Mouse (Mus musculus) intestine, embryonic 16.5 days (tissue): ENCODE measurements around the gene Nlgn3. TPM values are rescaled to one million over a fixed set of nuclear protein-coding genes. Genes with fewer than 3 reads are reported as not detected.

Experiments used
- ATAC-seq: fragments of 200-750 bp; cut with Nextera tagmentation; 2 replicates; pipeline ENCODE4 v1.8.0; 2017; ENCODE audit warnings: moderate TSS enrichment, moderate library complexity
- H3K27ac ChIP-seq: fragments of 300-500 bp; sonication (generic); 2 replicates; pipeline ENCODE4 v1.5.1; 2014; ENCODE audit warnings: mild to moderate bottlenecking, low read length
- H3K27me3 ChIP-seq: fragments of 300-500 bp; sonication (generic); replicated peaks from 2 replicates; pipeline ENCODE4 v1.6.1; 2014; ENCODE audit warnings: low read length, control low read depth, mixed read lengths; ENCODE audit not compliant: control insufficient read depth, insufficient read depth
- H3K36me3 ChIP-seq: fragments of 300-500 bp; sonication (generic); 2 replicates; pipeline ENCODE4 v1.6.1; 2014; ENCODE audit warnings: low read length, control low read depth; ENCODE audit not compliant: control insufficient read depth, insufficient read depth
- H3K4me1 ChIP-seq: fragments of 300-500 bp; sonication (generic); 2 replicates; pipeline ENCODE4 v1.6.1; 2014; ENCODE audit warnings: low read length, control low read depth, mixed read lengths; ENCODE audit not compliant: control insufficient read depth, insufficient read depth
- H3K4me2 ChIP-seq: fragments of 300-500 bp; sonication (generic); 2 replicates; pipeline ENCODE4 v1.6.1; 2014; ENCODE audit warnings: low read depth, low read length, control low read depth
- H3K4me3 ChIP-seq: fragments of 300-500 bp; sonication (generic); 2 replicates; pipeline ENCODE4 v1.5.1; 2014; ENCODE audit warnings: mild to moderate bottlenecking, low read length
- H3K9ac ChIP-seq: fragments of 300-500 bp; sonication (generic); 2 replicates; pipeline ENCODE4 v1.6.1; 2014; ENCODE audit warnings: low read depth, low read length
- H3K9me3 ChIP-seq: fragments of 300-500 bp; sonication (generic); 2 replicates; pipeline ENCODE4 v1.6.1; 2016; ENCODE audit warnings: low read length, control low read depth; ENCODE audit not compliant: control insufficient read depth
- WGBS: fragments of 180-500 bp; shearing (Covaris S2); extraction: QIAGEN DNeasy Blood & Tissue Kit; methylation state at CpG from one replicate; pipeline ENCODE4 v1.1.7; 2014; 5-methylcytosine and 5-hydroxymethylcytosine counted together
- polyA plus RNA-seq: library from polyadenylated mRNA; unstranded; fragments of >200 nt; fragmentation: Nextera tagmentation; extraction: Ambion mirVana; gene quantifications from 2 replicates; pipeline ENCODE4 v1.2.1, GENCODE M21; 2015

Gene Nlgn3
- 3.6 and 4.1 TPM in 2 replicates for polyA plus RNA-seq

DNA sequence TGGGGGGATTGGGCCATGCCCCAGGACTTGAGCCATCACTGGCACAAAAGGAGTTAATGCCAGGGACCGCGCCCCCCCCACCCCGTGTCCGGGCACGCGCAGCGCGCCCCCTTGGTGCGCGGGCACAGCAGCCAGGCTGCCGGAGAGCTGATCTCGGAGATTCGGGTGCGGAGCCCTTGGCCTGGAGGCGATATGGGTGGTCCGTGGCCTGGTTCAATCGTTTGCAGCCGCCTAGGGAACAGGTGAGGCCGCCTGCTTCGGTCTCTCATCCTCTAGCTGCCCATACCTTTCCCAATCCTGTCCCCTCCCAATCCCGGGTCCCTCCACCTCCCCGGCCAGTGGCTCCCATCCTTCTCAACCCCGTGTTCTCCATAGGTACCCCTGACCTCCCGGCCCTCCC is at the start of gene Nlgn3:
Gene Nlgn3 (plus strand): TSS at position 114 of the 400 bp plus-strand sequence.
- Histone ChIP-seq H3K27ac (no peak within 1 kb of the TSS), H3K27me3 (no peaks in the 10 kb centered on the region), H3K9ac (peak within 1 kb of the TSS; percentile 53), H3K4me1 (no peaks in the 10 kb centered on the region), H3K9me3 (no peaks in the 10 kb centered on the region), H3K4me2 (peak within 1 kb of the TSS; percentile 48), H3K36me3 (no peaks in the 10 kb centered on the region), H3K4me3 (peak within 1 kb of the TSS; percentile 40)
- ATAC-seq = no peak
- WGBS = 14% methylated on average over 21 of the region's 24 CpGs

DNA sequence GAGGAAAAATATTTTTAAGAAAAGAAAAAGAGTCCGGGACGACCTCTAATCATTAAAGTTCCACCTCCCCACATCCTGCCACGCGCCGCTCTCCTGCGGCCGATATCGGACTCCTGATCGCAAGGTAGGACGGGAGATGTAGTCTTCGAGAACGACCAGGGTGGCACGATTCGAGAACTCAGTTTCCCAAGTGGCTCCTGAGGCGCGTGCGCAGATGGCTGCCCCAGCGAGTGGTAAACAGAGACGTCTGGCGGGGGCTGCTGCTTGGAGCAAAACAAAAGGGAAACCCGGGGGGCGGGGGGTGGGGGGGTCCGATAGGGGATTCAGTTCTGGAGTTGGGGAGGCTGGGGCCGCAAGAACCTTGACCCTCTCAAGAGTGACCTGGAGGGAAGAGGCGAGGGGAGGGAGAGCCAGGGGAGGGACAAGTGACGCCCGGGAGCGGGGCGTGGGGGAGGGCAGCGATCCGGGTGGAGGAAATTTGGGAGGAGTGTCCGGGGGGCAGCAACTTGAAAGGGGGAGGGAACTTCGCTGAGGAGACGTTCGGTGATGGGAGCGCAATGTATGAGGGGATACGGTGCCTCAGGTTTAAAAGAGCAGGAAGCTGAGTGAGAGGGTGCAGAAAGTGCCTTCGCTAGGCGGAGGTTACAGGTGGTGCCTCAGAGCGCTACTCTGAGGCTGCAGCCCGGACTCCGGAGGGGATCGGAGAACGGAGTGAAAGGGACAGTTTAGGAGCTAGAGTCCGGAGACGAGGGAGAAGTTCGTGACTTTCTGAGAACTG is 44.8 kb upstream of the Nlgn3 start, which contains the start of gene Foxo4:
Gene Foxo4 (plus strand): TSS at position 577 of the 778 bp plus-strand sequence.
- H3K27ac ChIP-seq = peak within 1 kb of the TSS; percentile 45
- peak within 1 kb of the TSS; percentile 73 for H3K9ac ChIP-seq
- 0 out of 2 replicates have a peak, but pooled peaks cover 3% of the 10 kb centered on the region for H3K27me3 ChIP-seq
- peak within 1 kb of the TSS; percentile 59 for H3K4me3 ChIP-seq
- WGBS = 20% methylated on average over 46 of the region's 47 CpGs
- peak; percentile 95 for ATAC-seq
- H3K36me3 ChIP-seq = no peaks in the 10 kb centered on the region
- H3K9me3 ChIP-seq = no peaks in the 10 kb centered on the region
- H3K4me2 ChIP-seq = peak within 1 kb of the TSS; percentile 65
- no peaks in the 10 kb centered on the region for H3K4me1 ChIP-seq

DNA sequence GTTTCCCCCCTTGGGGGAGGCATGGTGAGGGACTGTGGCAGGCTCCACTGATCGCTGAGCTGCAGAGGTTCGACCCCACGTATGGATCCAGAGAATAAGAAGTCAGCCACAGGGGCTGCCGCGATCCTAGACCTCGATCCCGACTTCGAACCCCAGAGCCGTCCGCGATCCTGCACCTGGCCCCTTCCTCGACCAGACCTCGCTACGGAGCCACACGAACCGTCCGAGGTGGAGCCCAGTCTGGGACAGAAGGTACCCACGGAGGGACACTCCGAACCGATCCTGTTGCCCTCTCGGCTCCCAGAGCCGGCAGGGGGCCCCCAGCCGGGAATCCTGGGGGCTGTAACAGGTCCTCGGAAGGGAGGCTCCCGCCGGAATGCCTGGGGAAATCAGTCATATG is 44.2 kb upstream of the Nlgn3 start:
- Histone ChIP-seq H3K4me1 (no peaks in the 10 kb centered on the region), H3K27me3 (0 out of 2 replicates have a peak, but pooled peaks cover 3% of the 10 kb centered on the region), H3K4me2 (peak overlapping the region; percentile 65), H3K4me3 (peak overlapping the region; percentile 59), H3K9me3 (no peaks in the 10 kb centered on the region), H3K27ac (peak overlapping the region; percentile 45), H3K36me3 (no peaks in the 10 kb centered on the region), H3K9ac (peak overlapping the region; percentile 73)
- 7% methylated on average over 26 of the region's 26 CpGs for WGBS
- peak; percentile 36 for ATAC-seq

DNA sequence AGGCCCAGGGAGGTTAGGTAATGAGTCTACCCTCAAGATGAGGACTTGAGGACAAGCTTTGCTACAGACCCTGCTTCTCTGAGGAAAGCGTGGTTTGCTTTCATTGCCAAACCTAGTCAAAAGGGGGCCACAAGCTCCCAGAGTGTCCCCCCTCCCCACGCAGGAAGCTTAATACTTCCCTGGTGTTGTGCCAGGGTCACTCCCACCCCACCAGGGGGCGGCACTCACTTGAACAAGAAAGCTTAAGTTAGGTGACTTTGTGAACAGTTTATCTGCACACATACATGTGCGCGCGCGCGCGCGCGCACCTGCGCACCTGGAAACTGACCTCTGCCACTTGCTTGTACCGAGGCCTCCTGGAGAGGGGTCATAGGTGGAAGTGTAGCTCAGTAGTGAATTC is 42.4 kb upstream of the Nlgn3 start:
- 0 out of 2 replicates have a peak, but pooled peaks cover 3% of the 10 kb centered on the region for H3K27me3 ChIP-seq
- no peak overlapping the region for H3K4me3 ChIP-seq
- peaks cover 13% of the 10 kb centered on the region for H3K4me1 ChIP-seq
- WGBS = 83% methylated on average over 13 of the region's 13 CpGs
- no peak overlapping the region for H3K9ac ChIP-seq
- no peak overlapping the region for H3K4me2 ChIP-seq
- no peaks in the 10 kb centered on the region for H3K9me3 ChIP-seq
- H3K36me3 ChIP-seq = no peaks in the 10 kb centered on the region
- no peak overlapping the region for H3K27ac ChIP-seq
- ATAC-seq = no peak

DNA sequence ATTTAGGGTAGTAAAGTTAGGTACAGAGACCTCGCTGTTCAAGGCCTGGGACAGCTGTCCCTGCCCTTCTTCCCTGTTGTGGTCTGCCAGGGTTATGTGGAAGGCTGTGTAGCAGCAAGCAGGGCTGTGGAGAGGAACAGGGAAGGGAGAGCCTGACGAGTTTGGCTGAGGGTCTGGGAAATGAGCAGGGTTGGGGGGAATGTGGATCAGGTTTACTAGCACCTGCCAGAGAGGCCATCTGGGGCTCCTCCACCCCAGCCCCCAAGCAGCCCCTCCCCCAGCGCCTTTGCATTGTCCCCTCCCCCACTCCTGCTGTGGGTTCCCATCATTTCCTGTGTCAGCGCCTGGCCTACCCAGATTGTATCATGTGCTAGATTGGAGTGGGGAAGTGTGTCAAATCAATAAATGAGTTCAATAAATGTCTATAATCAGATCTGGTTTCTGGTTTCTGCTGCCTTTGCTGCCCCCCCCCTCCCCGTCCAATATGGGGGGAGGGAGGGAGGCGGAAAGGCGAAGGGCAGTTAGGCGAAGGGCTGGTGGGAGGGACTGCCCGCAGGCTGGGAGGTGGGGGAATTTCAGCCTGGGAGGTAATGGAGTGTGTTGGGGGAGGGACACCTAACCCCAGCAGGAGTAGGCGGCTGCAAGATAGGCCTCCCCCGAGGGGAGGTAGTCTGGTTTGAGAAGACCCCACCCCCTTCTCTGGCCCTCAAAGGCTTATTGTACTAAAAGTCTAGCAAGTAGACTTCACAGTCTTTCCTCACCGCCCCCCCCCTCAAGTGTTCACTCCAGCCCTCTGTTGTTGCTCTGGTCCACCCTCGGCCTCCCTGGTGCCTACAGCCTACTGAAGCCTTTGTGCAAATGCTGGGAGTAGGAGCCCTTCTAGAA is 38.3 kb upstream of the Nlgn3 start:
- Histone ChIP-seq H3K4me3 (no peak overlapping the region), H3K9ac (no peak overlapping the region)

DNA sequence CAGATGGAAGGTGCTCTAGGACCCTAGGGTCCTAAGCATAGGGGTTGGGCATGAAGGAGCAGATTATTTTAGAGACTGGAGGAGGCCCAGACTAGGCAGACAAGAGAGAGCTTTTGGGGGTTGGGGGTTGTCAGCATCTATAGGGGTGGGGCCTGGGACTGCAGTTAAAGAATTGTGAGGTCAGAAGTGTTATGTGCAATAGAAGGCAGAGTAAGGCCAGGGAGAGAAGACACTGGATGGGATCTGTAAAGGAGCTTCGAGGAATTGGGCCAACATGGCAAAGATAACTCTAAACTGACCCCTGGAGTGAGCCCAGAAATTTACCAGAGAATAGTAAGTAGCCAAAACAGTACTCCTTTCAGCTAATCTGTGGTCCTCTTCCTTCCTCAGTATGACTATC is 35.1 kb upstream of the Nlgn3 start, which contains the start of gene Gm614:
Gene Gm614 (minus strand): TSS at position 101 of the 400 bp plus-strand sequence.
- Histone ChIP-seq H3K36me3 (no peaks in the 10 kb centered on the region), H3K27me3 (no peaks in the 10 kb centered on the region), H3K9ac (no peak within 1 kb of the TSS), H3K9me3 (no peaks in the 10 kb centered on the region), H3K4me1 (peaks cover 13% of the 10 kb centered on the region), H3K27ac (no peak within 1 kb of the TSS), H3K4me3 (no peak within 1 kb of the TSS), H3K4me2 (no peak within 1 kb of the TSS)
- WGBS = 88% methylated on average over 1 of the region's 1 CpGs
- ATAC-seq = no peak

More for the DNA sequence above, 38.3 kb upstream of the Nlgn3 start:
- Histone ChIP-seq H3K27me3 (0 out of 2 replicates have a peak, but pooled peaks cover under 1% of the 10 kb centered on the region), H3K27ac (peak overlapping the region; percentile 45), H3K4me2 (0 out of 2 replicates have a peak overlapping the region, but pooled peaks have one; percentile 6), H3K36me3 (no peaks in the 10 kb centered on the region), H3K4me1 (peaks cover 13% of the 10 kb centered on the region), H3K9me3 (no peaks in the 10 kb centered on the region)
- WGBS = 31% methylated on average over 10 of the region's 13 CpGs
- ATAC-seq = peak; percentile 66

DNA sequence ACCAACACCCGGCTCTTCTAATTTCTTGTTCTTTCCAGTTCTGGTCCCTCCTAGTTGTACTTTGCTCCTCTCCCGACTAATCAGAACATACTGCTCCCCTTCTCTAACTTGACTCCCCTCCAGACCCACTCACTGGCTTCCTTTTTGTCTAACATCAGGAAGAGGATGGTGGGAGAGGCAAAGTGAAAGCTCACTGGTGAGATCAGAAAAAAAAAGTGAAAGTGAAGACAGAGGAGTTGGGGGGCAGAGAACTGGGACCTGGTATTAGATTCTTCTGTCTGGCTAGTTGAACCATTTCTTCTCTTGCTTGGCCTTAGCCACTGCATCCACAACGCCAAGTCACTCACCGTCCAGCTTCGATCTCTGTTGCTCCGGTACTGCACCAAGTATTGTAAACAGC is 32.3 kb upstream of the Nlgn3 start:
- Histone ChIP-seq H3K27me3 (no peaks in the 10 kb centered on the region), H3K4me1 (no peaks in the 10 kb centered on the region), H3K9ac (no peak overlapping the region), H3K4me2 (no peak overlapping the region), H3K9me3 (no peaks in the 10 kb centered on the region), H3K27ac (no peak overlapping the region), H3K4me3 (no peak overlapping the region), H3K36me3 (no peaks in the 10 kb centered on the region)
- 90% methylated on average over 6 of the region's 6 CpGs for WGBS
- no peak for ATAC-seq

DNA sequence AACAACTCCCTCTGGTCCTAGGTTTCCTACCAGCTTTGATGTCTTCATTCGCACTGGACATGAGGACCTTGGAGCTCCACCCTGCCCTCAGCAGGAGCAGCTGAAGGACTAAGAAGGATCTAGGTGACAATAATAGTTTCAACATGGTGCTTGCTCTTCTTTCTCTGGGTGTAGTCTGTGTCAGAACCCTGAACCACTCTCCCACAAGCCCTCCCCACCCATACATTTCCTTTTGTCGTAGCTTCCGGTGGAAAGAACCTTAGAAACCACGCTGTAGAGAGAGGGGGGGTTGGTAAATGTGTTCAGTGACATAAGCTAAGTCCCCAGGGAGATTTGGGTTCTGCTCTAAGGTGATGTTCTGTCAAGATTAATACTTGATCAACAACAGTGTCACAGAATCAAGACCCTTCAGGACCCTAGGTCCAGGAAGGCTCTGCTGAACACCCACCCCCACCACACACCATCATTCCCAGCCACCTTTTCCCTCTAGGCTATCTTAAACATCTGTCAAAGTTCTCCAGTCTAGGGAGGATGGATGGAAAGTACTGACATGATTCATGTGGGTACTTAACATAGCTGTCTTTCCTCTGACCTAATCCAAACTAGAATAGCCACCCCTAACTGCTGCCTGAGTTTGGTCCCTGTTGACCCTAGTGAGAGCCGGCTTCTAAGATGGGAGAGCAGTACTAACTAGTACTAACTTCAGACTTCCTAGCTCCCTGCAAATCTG is 30.8 kb upstream of the Nlgn3 start, which contains the start of gene Il2rg:
Gene Il2rg (minus strand): TSS at position 231 of the 730 bp plus-strand sequence.
- no peaks in the 10 kb centered on the region for H3K27me3 ChIP-seq
- H3K9ac ChIP-seq = no peak within 1 kb of the TSS
- H3K9me3 ChIP-seq = no peaks in the 10 kb centered on the region
- H3K4me2 ChIP-seq = no peak within 1 kb of the TSS
- no peaks in the 10 kb centered on the region for H3K4me1 ChIP-seq
- H3K27ac ChIP-seq = no peak within 1 kb of the TSS
- no peak within 1 kb of the TSS for H3K4me3 ChIP-seq
- 77% methylated on average over 5 of the region's 5 CpGs for WGBS
- ATAC-seq = no peak
- H3K36me3 ChIP-seq = no peaks in the 10 kb centered on the region
